Mouse (Mus musculus): ENCODE data around the gene Abcc6.
"Not testable (repeated sequence)": the region's sequence is repeated elsewhere in the genome, so short reads cannot be mapped to it uniquely, and the experiment has no call there.

The Abcc6 gene

GRCm38 (mm10) chr7:45933766-45934165 lies 96.3 kb downstream of the Abcc6 start:
- DNase-seq (ENCODE audit: low spot score in 2 of 2): not testable (repeated sequence)

- no peak for DNase-seq (ENCODE audit: low spot score in 2 of 2)
These were observed 100.4 kb downstream of the Abcc6 start for GRCm38 (mm10) chr7:45929688-45930087.

- DNase-seq (ENCODE audit: low spot score in 2 of 2): peak in 1 of 2 experiments; percentile 53
These were observed 101.3 kb downstream of the Abcc6 start for GRCm38 (mm10) chr7:45928626-45929295.

GRCm38 (mm10) chr7:45924429-45924816 lies 105.7 kb downstream of the Abcc6 start:
- peak; percentile 51 to 77 for DNase-seq (ENCODE audit: low spot score in 2 of 2)

- DNase-seq (ENCODE audit: low spot score in 2 of 2): peak; percentile 67 to 83
These were observed 106.2 kb downstream of the Abcc6 start, which contains the start of gene Ccdc114 for GRCm38 (mm10) chr7:45923762-45924428. Gene Ccdc114, plus strand, starts transcription at chr7:45924072.

GRCm38 (mm10) chr7:45922928-45923761 lies 107.0 kb downstream of the Abcc6 start:
- peak; percentile 93 to 95 for DNase-seq (ENCODE audit: low spot score in 2 of 2)

GRCm38 (mm10) chr7:45921950-45922600 lies 108.0 kb downstream of the Abcc6 start:
- DNase-seq (ENCODE audit: low spot score in 2 of 2): no peak

- DNase-seq (ENCODE audit: low spot score in 2 of 2): peak in 1 of 2 experiments; percentile 64
These were observed 108.9 kb downstream of the Abcc6 start, which contains the start of gene Emp3 for GRCm38 (mm10) chr7:45921242-45921621. Gene Emp3, minus strand, starts transcription at chr7:45921404.

GRCm38 (mm10) chr7:45920583-45921241 lies 109.4 kb downstream of the Abcc6 start:
- DNase-seq (ENCODE audit: low spot score in 2 of 2): no peak

- no peak for DNase-seq (ENCODE audit: low spot score in 2 of 2)
These were observed 110.3 kb downstream of the Abcc6 start for GRCm38 (mm10) chr7:45919761-45920160.

- DNase-seq (ENCODE audit: low spot score in 2 of 2): peak in 1 of 2 experiments; percentile 81
These were observed 110.9 kb downstream of the Abcc6 start for GRCm38 (mm10) chr7:45919083-45919671.

GRCm38 (mm10) chr7:45917926-45918325 lies 112.2 kb downstream of the Abcc6 start:
- no peak for DNase-seq (ENCODE audit: low spot score in 2 of 2)
